Mouse (Mus musculus): Measurements from ENCODE around the gene Abca12. TPM values are rescaled to one million over a fixed set of nuclear protein-coding genes. Genes with fewer than 3 reads are reported as not detected.

Abca12 gene
- polyA plus RNA-seq, 2 experiments = not detected

- no peak for DNase-seq (ENCODE audit: low read depth in 3 of 3, low spot score in 3 of 3)
- no peaks in the 10 kb centered on the region for H3K9me3 ChIP-seq (ENCODE audit: control insufficient read depth, low read length)
- no peak overlapping the region for H3K4me2 ChIP-seq (ENCODE audit: low read depth)
- H3K9ac ChIP-seq (replicated peaks) = no peak overlapping the region
- no peak for ATAC-seq (ENCODE audit: insufficient read depth)
- WGBS (ENCODE audit: insufficient replicate concordance) = 72% methylated on average over 6 of the region's 6 CpGs
- H3K27me3 ChIP-seq (ENCODE audit: control insufficient read depth, insufficient read depth, low read length) = no peaks in the 10 kb centered on the region
- TF ChIP-seq CTCF (IDR thresholded peaks at IDR 0.05; ENCODE audit: low read depth) (no peak), EP300 (IDR thresholded peaks at IDR 0.05; ENCODE audit: low read depth) (no peak)
- no peaks in the 10 kb centered on the region for H3K4me1 ChIP-seq (replicated peaks; ENCODE audit: control insufficient read depth in 2 of 2, insufficient read depth in 2 of 2, low read length in 1 of 2)
- H3K36me3 ChIP-seq (replicated peaks; ENCODE audit: control insufficient read depth, insufficient read depth, low read depth) = no peaks in the 10 kb centered on the region
- no peak overlapping the region for H3K4me3 ChIP-seq (ENCODE audit: insufficient read depth in 1 of 2, low read depth in 2 of 2, low read length in 2 of 2)
- no peak overlapping the region for H3K27ac ChIP-seq
These were observed 104.1 kb downstream of the Abca12 start for GRCm38 (mm10) chr1:71310614-71311013.

GRCm38 (mm10) chr1:71307362-71307761 is 107.3 kb downstream of the Abca12 start:
- ATAC-seq (ENCODE audit: insufficient read depth) (no peak), DNase-seq (ENCODE audit: low read depth in 3 of 3, low spot score in 3 of 3) (no peak)
- Histone ChIP-seq H3K9me3 (ENCODE audit: control insufficient read depth, low read length) (no peaks in the 10 kb centered on the region), H3K36me3 (replicated peaks; ENCODE audit: control insufficient read depth, insufficient read depth, low read depth) (no peaks in the 10 kb centered on the region), H3K4me2 (ENCODE audit: low read depth) (no peak overlapping the region), H3K27ac (no peak overlapping the region), H3K27me3 (ENCODE audit: control insufficient read depth, insufficient read depth, low read length) (no peaks in the 10 kb centered on the region), H3K9ac (replicated peaks) (no peak overlapping the region), H3K4me3 (ENCODE audit: insufficient read depth in 1 of 2, low read depth in 2 of 2, low read length in 2 of 2) (no peak overlapping the region), H3K4me1 (replicated peaks; ENCODE audit: control insufficient read depth in 2 of 2, insufficient read depth in 2 of 2, low read length in 1 of 2) (no peaks in the 10 kb centered on the region)
- WGBS (ENCODE audit: insufficient replicate concordance) = 40% methylated on average over 2 of the region's 2 CpGs
- no peak for TF ChIP-seq CTCF (IDR thresholded peaks at IDR 0.05; ENCODE audit: low read depth)
- no peak for TF ChIP-seq EP300 (IDR thresholded peaks at IDR 0.05; ENCODE audit: low read depth)

GRCm38 (mm10) chr1:71306196-71306595 is 108.5 kb downstream of the Abca12 start:
- no peaks in the 10 kb centered on the region for H3K4me1 ChIP-seq (replicated peaks; ENCODE audit: control insufficient read depth in 2 of 2, insufficient read depth in 2 of 2, low read length in 1 of 2)
- no peak overlapping the region for H3K27ac ChIP-seq
- TF ChIP-seq EP300 (IDR thresholded peaks at IDR 0.05; ENCODE audit: low read depth) = no peak
- TF ChIP-seq CTCF (IDR thresholded peaks at IDR 0.05; ENCODE audit: low read depth) = no peak
- ATAC-seq (ENCODE audit: insufficient read depth) = no peak
- no peaks in the 10 kb centered on the region for H3K36me3 ChIP-seq (replicated peaks; ENCODE audit: control insufficient read depth, insufficient read depth, low read depth)
- H3K27me3 ChIP-seq (ENCODE audit: control insufficient read depth, insufficient read depth, low read length) = no peaks in the 10 kb centered on the region
- WGBS (ENCODE audit: insufficient replicate concordance) = 35% methylated on average over 3 of the region's 3 CpGs
- no peaks in the 10 kb centered on the region for H3K9me3 ChIP-seq (ENCODE audit: control insufficient read depth, low read length)
- H3K9ac ChIP-seq (replicated peaks) = no peak overlapping the region
- H3K4me2 ChIP-seq (ENCODE audit: low read depth) = no peak overlapping the region
- no peak for DNase-seq (ENCODE audit: low read depth in 3 of 3, low spot score in 3 of 3)
- H3K4me3 ChIP-seq (ENCODE audit: insufficient read depth in 1 of 2, low read depth in 2 of 2, low read length in 2 of 2) = no peak overlapping the region

GRCm38 (mm10) chr1:71304588-71304987 is 110.1 kb downstream of the Abca12 start:
- H3K9ac ChIP-seq (replicated peaks) = no peak overlapping the region
- no peaks in the 10 kb centered on the region for H3K4me1 ChIP-seq (replicated peaks; ENCODE audit: control insufficient read depth in 2 of 2, insufficient read depth in 2 of 2, low read length in 1 of 2)
- no peaks in the 10 kb centered on the region for H3K27me3 ChIP-seq (ENCODE audit: control insufficient read depth, insufficient read depth, low read length)
- no peak overlapping the region for H3K27ac ChIP-seq
- no peak for TF ChIP-seq CTCF (IDR thresholded peaks at IDR 0.05; ENCODE audit: low read depth)
- TF ChIP-seq EP300 (IDR thresholded peaks at IDR 0.05; ENCODE audit: low read depth) = no peak
- 60% methylated on average over 2 of the region's 2 CpGs for WGBS (ENCODE audit: insufficient replicate concordance)
- H3K36me3 ChIP-seq (replicated peaks; ENCODE audit: control insufficient read depth, insufficient read depth, low read depth) = no peaks in the 10 kb centered on the region
- H3K9me3 ChIP-seq (ENCODE audit: control insufficient read depth, low read length) = no peaks in the 10 kb centered on the region
- no peak overlapping the region for H3K4me3 ChIP-seq (ENCODE audit: insufficient read depth in 1 of 2, low read depth in 2 of 2, low read length in 2 of 2)
- no peak overlapping the region for H3K4me2 ChIP-seq (ENCODE audit: low read depth)
- DNase-seq (ENCODE audit: low read depth in 3 of 3, low spot score in 3 of 3) (no peak), ATAC-seq (ENCODE audit: insufficient read depth) (no peak)

- Histone ChIP-seq H3K9ac (replicated peaks) (no peak overlapping the region), H3K4me3 (ENCODE audit: insufficient read depth in 1 of 2, low read depth in 2 of 2, low read length in 2 of 2) (no peak overlapping the region), H3K9me3 (ENCODE audit: control insufficient read depth, low read length) (no peaks in the 10 kb centered on the region), H3K4me1 (replicated peaks; ENCODE audit: control insufficient read depth in 2 of 2, insufficient read depth in 2 of 2, low read length in 1 of 2) (no peaks in the 10 kb centered on the region), H3K36me3 (replicated peaks; ENCODE audit: control insufficient read depth, insufficient read depth, low read depth) (no peaks in the 10 kb centered on the region), H3K27me3 (ENCODE audit: control insufficient read depth, insufficient read depth, low read length) (no peaks in the 10 kb centered on the region), H3K27ac (no peak overlapping the region), H3K4me2 (ENCODE audit: low read depth) (no peak overlapping the region)
- no peak for ATAC-seq (ENCODE audit: insufficient read depth)
- WGBS (ENCODE audit: insufficient replicate concordance) = 54% methylated on average over 2 of the region's 2 CpGs
- TF ChIP-seq EP300 (IDR thresholded peaks at IDR 0.05; ENCODE audit: low read depth) (no peak), CTCF (IDR thresholded peaks at IDR 0.05; ENCODE audit: low read depth) (no peak)
- DNase-seq (ENCODE audit: low read depth in 3 of 3, low spot score in 3 of 3) = no peak
These were observed 117.7 kb downstream of the Abca12 start for GRCm38 (mm10) chr1:71297021-71297420.

Measured in liver, embryonic 14.5 days (tissue).